Mouse (Mus musculus): ENCODE measurements around the gene Snn. TPM values are rescaled to one million over a fixed set of nuclear protein-coding genes. Genes with fewer than 3 reads are reported as not detected.
"Not testable (repeated sequence)": the region's sequence is repeated elsewhere in the genome, so short reads cannot be mapped to it uniquely, and the experiment has no call there.

Gene Snn
- total and polyA plus RNA-seq, 3 experiments = 34.0 to 93.8 (median 53.1) TPM

DNA sequence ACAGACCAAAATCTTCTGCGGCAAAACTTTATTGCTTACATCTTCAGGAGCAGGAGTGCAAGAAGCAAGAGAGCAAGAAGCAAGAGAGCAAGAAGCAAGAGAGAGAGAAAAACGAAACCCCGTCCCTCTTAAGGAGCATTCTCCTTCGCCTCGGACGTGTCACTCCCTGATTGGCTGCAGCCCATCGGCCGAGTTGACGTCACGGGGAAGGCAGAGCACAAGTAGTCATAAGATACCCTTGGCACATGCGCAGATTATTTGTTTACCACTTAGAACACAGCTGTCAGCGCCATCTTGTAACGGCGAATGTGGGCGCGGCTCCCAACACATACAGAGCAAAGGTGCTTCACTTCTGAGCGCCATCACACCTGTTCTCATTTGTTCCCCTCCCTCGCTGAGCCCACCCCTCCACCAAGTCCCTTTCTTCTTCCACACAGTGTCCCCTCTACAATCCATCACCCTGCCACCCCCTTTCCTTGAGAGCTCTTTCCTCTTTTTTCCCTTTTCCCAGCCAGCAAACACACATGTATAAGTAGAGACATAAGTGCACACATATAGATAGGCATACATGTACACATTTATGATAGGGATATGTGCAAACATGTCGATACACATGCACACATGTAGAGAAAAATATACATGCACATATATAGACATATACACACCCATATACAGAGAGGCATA is 47.1 kb upstream of the Snn start:
- H3K27me3 ChIP-seq (replicated peaks); dilution Hi-C loops (cut with MboI; ENCODE audit: extremely low pct_ligation_motif_present, extremely low pct_unique_long_range_greater_than_20kb, low sequenced_read_pairs); in situ Hi-C loops (cut with MboI; ENCODE audit: low pct_ligation_motif_present, low pct_unique_long_range_greater_than_20kb, low sequenced_read_pairs); H3K36me3 ChIP-seq (replicated peaks in 1 of 2; ENCODE audit: control insufficient read depth in 1 of 2, insufficient read depth in 1 of 2, low read length in 1 of 2); H3K79me2 ChIP-seq (replicated peaks; ENCODE audit: control insufficient read depth, extremely low read depth, insufficient read depth, poor library complexity, severe bottlenecking); H3K9me3 ChIP-seq (replicated peaks; ENCODE audit: low read length): not testable (repeated sequence)
- Histone ChIP-seq H3K4me1 (ENCODE audit: control insufficient read depth in 1 of 2, insufficient read depth in 2 of 2) (peaks cover 45 to 87% of the 10 kb centered on the region in 2 experiments), H3K27ac (ENCODE audit: insufficient read depth, low read depth) (peak overlapping the region; percentile 98), H3K4me3 (replicated peaks in 1 of 3; ENCODE audit: low read depth in 2 of 3, low read length in 2 of 3, poor library complexity in 1 of 3) (peak overlapping the region; percentile 3 to 50 (median 40)), H3K4me2 (ENCODE audit: insufficient read depth, low read depth, poor library complexity, severe bottlenecking) (peak overlapping the region; percentile 69), H3K9ac (ENCODE audit: insufficient read depth, low read depth) (peak overlapping the region; percentile 70)
- TF ChIP-seq MAX (IDR thresholded peaks at IDR 0.05; ENCODE audit: low read length) (peak; percentile 37; the same call in 1 of the 2 replicates), POLR2A (IDR thresholded peaks at IDR 0.05; ENCODE audit: low read depth, low read length) (peak; percentile 63), JUND (conservative IDR thresholded peaks at IDR 0.05; ENCODE audit: low read depth, low read length) (peak; percentile 3; the same call in 1 of the 2 replicates), MAFK (IDR thresholded peaks at IDR 0.05; ENCODE audit: insufficient replicate concordance, low read length) (0 out of 2 replicates have a peak, but pooled peaks have one; percentile 9), IRF4 (IDR thresholded peaks at IDR 0.05; ENCODE audit: low read depth, low read length) (0 out of 2 replicates have a peak, but pooled peaks have one; percentile 19), BHLHE40 (IDR thresholded peaks at IDR 0.05; ENCODE audit: low read depth, low read length) (peak; percentile 31; the same call in 1 of the 2 replicates), SIN3A (IDR thresholded peaks at IDR 0.05; ENCODE audit: low read length) (peak; percentile 73), MXI1 (IDR thresholded peaks at IDR 0.05; ENCODE audit: low read depth, low read length) (peak; percentile 42; the same call in 1 of the 2 replicates), MEF2A (IDR thresholded peaks at IDR 0.05; ENCODE audit: borderline replicate concordance, low read depth, low read length) (0 out of 2 replicates have a peak, but pooled peaks have one; percentile 14), TBP (conservative IDR thresholded peaks at IDR 0.05; ENCODE audit: low read depth, low read length) (peak; percentile 88), CHD1 (IDR thresholded peaks at IDR 0.05; ENCODE audit: low read depth, low read length) (peak; percentile 88; the same call in 1 of the 2 replicates), NRF1 (IDR thresholded peaks at IDR 0.05; ENCODE audit: low read depth, low read length) (peak; percentile 66), TCF12 (IDR thresholded peaks at IDR 0.05; ENCODE audit: low read depth, low read length) (peak; percentile 67; the same call in 1 of the 2 replicates), HCFC1 (IDR thresholded peaks at IDR 0.05; ENCODE audit: low read depth, low read length) (peak; percentile 48; the same call in 1 of the 2 replicates), ZMIZ1 (IDR thresholded peaks at IDR 0.05; ENCODE audit: low read depth, low read length) (peak; percentile 79), EP300 (IDR thresholded peaks at IDR 0.05; ENCODE audit: low read length) (peak; percentile 16; the same call in 1 of the 2 replicates), MYC (IDR thresholded peaks at IDR 0.05; ENCODE audit: low read depth, low read length) (peak; percentile 72), NELFE (IDR thresholded peaks at IDR 0.05; ENCODE audit: low read depth, low read length) (peak; percentile 63)
- peak; percentile 66 for DNase-seq (ENCODE audit: extremely low read depth)

DNA sequence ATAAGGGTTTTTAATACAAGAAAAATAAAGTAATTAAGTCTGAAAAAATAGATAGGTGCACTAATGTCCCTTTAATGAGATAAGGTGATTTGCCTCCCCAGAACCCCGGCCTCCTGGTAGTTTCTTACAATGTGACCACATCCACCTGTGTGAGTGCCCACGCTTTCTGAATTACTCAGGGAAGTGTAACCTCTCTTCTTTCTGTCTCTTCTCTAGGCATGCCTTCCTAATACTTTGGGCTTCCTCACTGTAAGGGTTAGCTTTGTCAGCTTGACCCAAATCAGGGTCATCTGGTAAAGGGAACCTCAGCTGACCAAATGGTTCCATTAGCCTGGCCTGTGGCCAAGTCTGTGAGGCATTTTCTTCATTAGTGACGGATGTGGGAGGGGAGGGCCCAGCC is 46.3 kb upstream of the Snn start:
- dilution Hi-C loops (cut with MboI; ENCODE audit: extremely low pct_ligation_motif_present, extremely low pct_unique_long_range_greater_than_20kb, low sequenced_read_pairs) (no loop called here), in situ Hi-C loops (cut with MboI; ENCODE audit: low pct_ligation_motif_present, low pct_unique_long_range_greater_than_20kb, low sequenced_read_pairs) (no loop called here)
- Histone ChIP-seq H3K79me2 (replicated peaks; ENCODE audit: control insufficient read depth, extremely low read depth, insufficient read depth, poor library complexity, severe bottlenecking) (no peaks in the 10 kb centered on the region), H3K9me3 (replicated peaks; ENCODE audit: low read length) (no peaks in the 10 kb centered on the region), H3K9ac (ENCODE audit: insufficient read depth, low read depth) (no peak overlapping the region; the same call in 1 of the 2 replicates), H3K27ac (ENCODE audit: insufficient read depth, low read depth) (peak overlapping the region; percentile 82), H3K36me3 (replicated peaks in 1 of 2; ENCODE audit: control insufficient read depth in 1 of 2, insufficient read depth in 1 of 2, low read length in 1 of 2) (no peaks in the 10 kb centered on the region), H3K4me1 (ENCODE audit: control insufficient read depth in 1 of 2, insufficient read depth in 2 of 2) (peaks cover 45 to 87% of the 10 kb centered on the region in 2 experiments), H3K27me3 (replicated peaks) (no peaks in the 10 kb centered on the region), H3K4me3 (replicated peaks in 1 of 3; ENCODE audit: low read depth in 2 of 3, low read length in 2 of 3, poor library complexity in 1 of 3) (no peak overlapping the region), H3K4me2 (ENCODE audit: insufficient read depth, low read depth, poor library complexity, severe bottlenecking) (no peak overlapping the region)
- DNase-seq (ENCODE audit: extremely low read depth) = peak; percentile 63
- TF ChIP-seq E2F4 (IDR thresholded peaks at IDR 0.05; ENCODE audit: insufficient replicate concordance, low read depth, low read length) (no peak), GABPA (IDR thresholded peaks at IDR 0.05; ENCODE audit: insufficient replicate concordance, low read depth, low read length) (no peak), HCFC1 (IDR thresholded peaks at IDR 0.05; ENCODE audit: low read depth, low read length) (no peak), ZC3H11A (IDR thresholded peaks at IDR 0.05; ENCODE audit: low read depth, low read length) (no peak), ZNF384 (IDR thresholded peaks at IDR 0.05; ENCODE audit: low read depth, low read length) (no peak), SIN3A (IDR thresholded peaks at IDR 0.05; ENCODE audit: low read length) (peak; percentile 32), KAT2A (IDR thresholded peaks at IDR 0.05; ENCODE audit: insufficient replicate concordance, low read length) (no peak), UBTF (IDR thresholded peaks at IDR 0.05; ENCODE audit: low read depth, low read length) (no peak), USF1 (IDR thresholded peaks at IDR 0.05; ENCODE audit: low read depth, low read length) (no peak), POLR2A (IDR thresholded peaks at IDR 0.05; ENCODE audit: low read depth, low read length) (no peak), CTCF (conservative IDR thresholded peaks at IDR 0.05 in 1 of 2, IDR thresholded peaks at IDR 0.05 in 1 of 2; ENCODE audit: low read depth in 2 of 2, low read length in 2 of 2) (no peak), TBP (conservative IDR thresholded peaks at IDR 0.05; ENCODE audit: low read depth, low read length) (no peak), ETS1 (conservative IDR thresholded peaks at IDR 0.05; ENCODE audit: low read depth, low read length) (peak; percentile 85), POLR2AphosphoS2 (IDR thresholded peaks at IDR 0.05; ENCODE audit: low read depth, low read length) (no peak), MAZ (IDR thresholded peaks at IDR 0.05; ENCODE audit: low read depth, low read length) (no peak), ZKSCAN1 (IDR thresholded peaks at IDR 0.05; ENCODE audit: borderline replicate concordance, low read depth, low read length) (no peak), TCF12 (IDR thresholded peaks at IDR 0.05; ENCODE audit: low read depth, low read length) (peak; percentile 73), JUND (conservative IDR thresholded peaks at IDR 0.05; ENCODE audit: low read depth, low read length) (peak; percentile 59; the same call in 1 of the 2 replicates), MEF2A (IDR thresholded peaks at IDR 0.05; ENCODE audit: borderline replicate concordance, low read depth, low read length) (no peak)

All from CH12.LX (cell line).